In genomic region chr7:145015463-145016085, GRCm38 (mm10) we compare ENCODE assay signal across 13 mouse cellular contexts.
A peak's percentile ranks its signal among the peaks of the same experiment; 100 is the strongest.
DNase-seq lines count a peak whose midpoint lies in the region; ATAC-seq and TF ChIP-seq lines count a peak whose summit lies in the region.
"Had no signal": no experiment of that assay in that cellular context is flagged by ENCODE, and none has a peak within 500 bp of the region (broad histone marks: within the 10 kb centered on the region; RNA-seq: fewer than 3 reads in every experiment).

No protein-coding gene starts in this region.

- H3K4me1 ChIP-seq in forebrain, embryonic 12.5 days, result peaks cover 16% of the 10 kb centered on the region
- H3K4me1 ChIP-seq in forebrain, postnatal 0 days (ENCODE audit: insufficient read depth), result no peaks in the 10 kb centered on the region
- H3K4me1 ChIP-seq in embryonic facial prominence, embryonic 10.5 days, result peaks cover 21% of the 10 kb centered on the region
- peaks cover 13% of the 10 kb centered on the region for H3K4me1 ChIP-seq in neural tube, embryonic 11.5 days (ENCODE audit: control insufficient read depth, insufficient read depth, low read length)

- DNase-seq in forebrain, postnatal 0 days, result no peak
- peak; percentile 31 to 36 for DNase-seq in kidney, postnatal 4 days
- no peak for DNase-seq in kidney, adult 9 months
- DNase-seq in embryonic facial prominence, embryonic 10.5 days (ENCODE audit: low spot score), result no peak
- DNase-seq in neural tube, embryonic 11.5 days (ENCODE audit: low spot score), result peak; percentile 55
- DNase-seq in frontal cortex, postnatal 10 days (ENCODE audit: low spot score in 2 of 2), result no peak
- no peak for DNase-seq in spleen, adult 12 weeks (ENCODE audit: low spot score)
- DNase-seq: cerebellum, postnatal 25 days; kidney, postnatal 36 days had no signal

- H3K9ac ChIP-seq in forebrain, embryonic 12.5 days, result no peak overlapping the region
- no peak overlapping the region for H3K9ac ChIP-seq in forebrain, postnatal 0 days
- H3K9ac ChIP-seq in neural tube, embryonic 11.5 days (ENCODE audit: low read length), result no peak overlapping the region

- no peaks in the 10 kb centered on the region for H3K9me3 ChIP-seq in forebrain, embryonic 12.5 days
- no peaks in the 10 kb centered on the region for H3K9me3 ChIP-seq in forebrain, postnatal 0 days (ENCODE audit: low read length)
- H3K9me3 ChIP-seq in embryonic facial prominence, embryonic 10.5 days, result no peaks in the 10 kb centered on the region
- H3K9me3 ChIP-seq in neural tube, embryonic 11.5 days (ENCODE audit: control insufficient read depth, low read length), result no peaks in the 10 kb centered on the region

- 28% methylated on average over 22 of the region's 22 CpGs for WGBS in forebrain, embryonic 12.5 days
- WGBS in forebrain, postnatal 0 days, result 33% methylated on average over 22 of the region's 22 CpGs
- WGBS in embryonic facial prominence, embryonic 10.5 days, result 48% methylated on average over 22 of the region's 22 CpGs
- 12% methylated on average over 22 of the region's 22 CpGs for WGBS in neural tube, embryonic 11.5 days

- ATAC-seq in forebrain, embryonic 12.5 days (ENCODE audit: low FRiP score), result 0 out of 2 replicates have a peak, but pooled peaks have one; percentile 44
- ATAC-seq in forebrain, postnatal 0 days, result no peak
- ATAC-seq in neural tube, embryonic 11.5 days (ENCODE audit: insufficient read depth, low FRiP score, low TSS enrichment), result peak; percentile 85
- ATAC-seq: lung, postnatal 0 days had no signal

- H3K36me3 ChIP-seq in forebrain, embryonic 12.5 days (replicated peaks), result no peaks in the 10 kb centered on the region
- no peaks in the 10 kb centered on the region for H3K36me3 ChIP-seq in forebrain, postnatal 0 days (ENCODE audit: insufficient read depth)
- H3K36me3 ChIP-seq in embryonic facial prominence, embryonic 10.5 days (replicated peaks), result no peaks in the 10 kb centered on the region
- H3K36me3 ChIP-seq in neural tube, embryonic 11.5 days (ENCODE audit: control insufficient read depth, insufficient read depth, low read length), result no peaks in the 10 kb centered on the region

- H3K4me3 ChIP-seq in forebrain, embryonic 12.5 days (replicated peaks), result no peak overlapping the region
- H3K4me3 ChIP-seq in forebrain, postnatal 0 days (ENCODE audit: low read depth, low read length), result no peak overlapping the region
- no peak overlapping the region for H3K4me3 ChIP-seq in embryonic facial prominence, embryonic 10.5 days
- H3K4me3 ChIP-seq in neural tube, embryonic 11.5 days (ENCODE audit: low read depth, low read length), result no peak overlapping the region
- H3K4me3 ChIP-seq: erythroblast, embryonic 14.5 days had no signal

- no peak overlapping the region for H3K4me2 ChIP-seq in forebrain, embryonic 12.5 days
- H3K4me2 ChIP-seq in forebrain, postnatal 0 days (ENCODE audit: low read depth), result no peak overlapping the region
- H3K4me2 ChIP-seq in neural tube, embryonic 11.5 days (ENCODE audit: low read depth), result 0 out of 2 replicates have a peak overlapping the region, but pooled peaks have one; percentile 10
- H3K4me2 ChIP-seq: liver, embryonic 11.5 days had no signal

- no peak for TF ChIP-seq CTCF in forebrain, postnatal 0 days (IDR thresholded peaks at IDR 0.05; ENCODE audit: low read depth)

- no peak overlapping the region for H3K27ac ChIP-seq in forebrain, embryonic 12.5 days
- no peak overlapping the region for H3K27ac ChIP-seq in forebrain, postnatal 0 days (ENCODE audit: low read depth, low read length)
- peak overlapping the region; percentile 74 for H3K27ac ChIP-seq in embryonic facial prominence, embryonic 10.5 days (replicated peaks)
- peak overlapping the region; percentile 15 for H3K27ac ChIP-seq in neural tube, embryonic 11.5 days (ENCODE audit: low read depth, low read length)

- H3K27me3 ChIP-seq in forebrain, embryonic 12.5 days, result no peaks in the 10 kb centered on the region
- H3K27me3 ChIP-seq in forebrain, postnatal 0 days (ENCODE audit: insufficient read depth, low read length), result no peaks in the 10 kb centered on the region
- 0 out of 2 replicates have a peak, but pooled peaks cover 24% of the 10 kb centered on the region for H3K27me3 ChIP-seq in embryonic facial prominence, embryonic 10.5 days (replicated peaks; ENCODE audit: low read depth, poor library complexity, severe bottlenecking)
- no peaks in the 10 kb centered on the region for H3K27me3 ChIP-seq in neural tube, embryonic 11.5 days (ENCODE audit: control insufficient read depth, insufficient read depth, low read length)

Comparison
In these comparisons a context has a peak if more than half of its experiments do, and no peak if none do; other contexts are left out.
1. DNase-seq: peak in kidney, postnatal 4 days (2 of 2) and neural tube, embryonic 11.5 days (single experiment); none in forebrain, postnatal 0 days (single experiment), kidney, adult 9 months (single experiment), embryonic facial prominence, embryonic 10.5 days (single experiment), frontal cortex, postnatal 10 days (0 of 2) and spleen, adult 12 weeks (single experiment).
2. H3K27ac ChIP-seq: peak in embryonic facial prominence, embryonic 10.5 days (single experiment) and neural tube, embryonic 11.5 days (single experiment); none in forebrain, embryonic 12.5 days (single experiment) and forebrain, postnatal 0 days (single experiment).